Mouse (Mus musculus) liver, adult 2 months (tissue): ENCODE results near the gene Kif26b. TPM values are rescaled to one million over a fixed set of nuclear protein-coding genes. Genes with fewer than 3 reads are reported as not detected.

Experiments used
- DNase-seq: peaks from one replicate; pipeline ENCODE4 v3.0.0-alpha.2; 2011; ENCODE audit warnings: low read depth, low spot score; ENCODE audit errors: extremely low read depth
- H3K27ac ChIP-seq: fragments of 200-500 bp; replicated peaks from 2 replicates; pipeline ENCODE4 v1.5.1; 2012; ENCODE audit warnings: low read depth, mild to moderate bottlenecking, control low read depth, inconsistent platforms, low read length; ENCODE audit not compliant: insufficient read depth
- H3K27me3 ChIP-seq: fragments of 200-500 bp; 2 replicates; pipeline ENCODE4 v1.6.1; 2012; ENCODE audit warnings: mild to moderate bottlenecking, moderate library complexity, low read length, inconsistent platforms; ENCODE audit not compliant: control insufficient read depth, insufficient read depth
- H3K36me3 ChIP-seq: fragments of 200-500 bp; 2 replicates; pipeline ENCODE4 v1.6.1; 2012; ENCODE audit warnings: low read length, inconsistent platforms; ENCODE audit not compliant: control insufficient read depth, insufficient read depth
- H3K4me1 ChIP-seq: fragments of 200-500 bp; 2 replicates; pipeline ENCODE4 v1.6.1; 2011; ENCODE audit warnings: low read length; ENCODE audit not compliant: control insufficient read depth, insufficient read depth
- H3K4me3 ChIP-seq: fragments of 200-500 bp; 2 replicates; pipeline ENCODE4 v1.5.1; 2011; ENCODE audit warnings: low read depth, mild to moderate bottlenecking, control low read depth, low read length, moderate library complexity; ENCODE audit not compliant: insufficient read depth
- H3K79me2 ChIP-seq: fragments of 200-500 bp; 2 replicates; pipeline ENCODE4 v1.6.1; 2012; ENCODE audit warnings: inconsistent platforms, mild to moderate bottlenecking, low read length, moderate library complexity; ENCODE audit not compliant: control insufficient read depth, insufficient read depth
- H3K9ac ChIP-seq: fragments of 200-500 bp; 2 replicates; pipeline ENCODE4 v1.6.1; 2012; ENCODE audit warnings: low read depth, mild to moderate bottlenecking, control low read depth, inconsistent platforms, low read length
- CTCF ChIP-seq: fragments of 200-500 bp; IDR thresholded peaks from 2 replicates; pipeline ENCODE4 v1.5.1; 2011; ENCODE audit warnings: low read depth, low read length, control low read depth
- POLR2A ChIP-seq: fragments of 200-500 bp; IDR thresholded peaks from 2 replicates; pipeline ENCODE4 v1.6.1; 2011; ENCODE audit warnings: low read length, control low read depth; ENCODE audit not compliant: insufficient read depth; ENCODE audit errors: extremely low read depth
- WGBS: fragments of 180-500 bp; shearing (Covaris S2); methylation state at CpG from one replicate; pipeline ENCODE4 v1.1.7; 2018; 5-methylcytosine and 5-hydroxymethylcytosine counted together
- polyA plus RNA-seq: library from polyadenylated mRNA; depleted of rRNA; stranded (reverse); fragments of >200 nt; gene quantifications from 2 replicates; pipeline ENCODE4 v1.2.3, GENCODE M21; 2012; rRNA removed
- total RNA-seq: library from RNA; depleted of rRNA; stranded (reverse); fragments of >200 nt; gene quantifications from 2 replicates; pipeline ENCODE4 v1.2.3, GENCODE M21; 2014; rRNA removed

Kif26b gene
- total RNA-seq (0.27 and 0.28 TPM in 2 replicates), polyA plus RNA-seq (0.10 and 0.15 TPM in 2 replicates)

- under 1% methylated on average over 92 of the region's 92 CpGs for WGBS
- Histone ChIP-seq H3K9ac (peak within 1 kb of the TSS; percentile 38), H3K27ac (no peak within 1 kb of the TSS), H3K79me2 (no peaks in the 10 kb centered on the region), H3K27me3 (peaks cover 20% of the 10 kb centered on the region), H3K4me3 (peak within 1 kb of the TSS; percentile 37; the same call in 1 of the 2 replicates), H3K4me1 (peaks cover 5% of the 10 kb centered on the region; the same call in 1 of the 2 replicates), H3K36me3 (no peaks in the 10 kb centered on the region)
- peak; percentile 37 for DNase-seq
- TF ChIP-seq POLR2A (0 out of 2 replicates have a peak, but pooled peaks have one; percentile 13), CTCF (no peak)
Measured at GRCm38 (mm10) chr1:178528431-178529351, at the start of gene Kif26b. Gene Kif26b (plus strand): TSS chr1:178529125.

- DNase-seq: no peak
- H3K27me3 ChIP-seq: no peaks in the 10 kb centered on the region
- TF ChIP-seq CTCF (no peak), POLR2A (no peak)
- H3K27ac ChIP-seq: no peak overlapping the region
- H3K36me3 ChIP-seq: no peaks in the 10 kb centered on the region
- H3K9ac ChIP-seq: no peak overlapping the region
- H3K4me1 ChIP-seq: no peaks in the 10 kb centered on the region
- H3K4me3 ChIP-seq: no peak overlapping the region
- H3K79me2 ChIP-seq: no peaks in the 10 kb centered on the region
Measured at GRCm38 (mm10) chr1:178483854-178484253, 45.1 kb upstream of the Kif26b start.

- TF ChIP-seq POLR2A (no peak), CTCF (no peak)
- Histone ChIP-seq H3K36me3 (no peaks in the 10 kb centered on the region), H3K79me2 (no peaks in the 10 kb centered on the region), H3K4me1 (no peaks in the 10 kb centered on the region), H3K27ac (no peak overlapping the region), H3K4me3 (no peak overlapping the region), H3K9ac (no peak overlapping the region), H3K27me3 (no peaks in the 10 kb centered on the region)
- 83% methylated on average over 5 of the region's 5 CpGs for WGBS
- DNase-seq: no peak
Measured at GRCm38 (mm10) chr1:178485138-178485867, 43.6 kb upstream of the Kif26b start.

GRCm38 (mm10) chr1:178485868-178486220 is 43.1 kb upstream of the Kif26b start:
- no peak for DNase-seq
- no peaks in the 10 kb centered on the region for H3K36me3 ChIP-seq
- no peaks in the 10 kb centered on the region for H3K27me3 ChIP-seq
- 82% methylated on average over 5 of the region's 5 CpGs for WGBS
- no peak overlapping the region for H3K27ac ChIP-seq
- no peak overlapping the region for H3K9ac ChIP-seq
- no peaks in the 10 kb centered on the region for H3K79me2 ChIP-seq
- TF ChIP-seq CTCF: no peak
- no peak for TF ChIP-seq POLR2A
- H3K4me1 ChIP-seq: no peaks in the 10 kb centered on the region
- H3K4me3 ChIP-seq: no peak overlapping the region

GRCm38 (mm10) chr1:178486828-178487227 is 42.1 kb upstream of the Kif26b start:
- no peaks in the 10 kb centered on the region for H3K4me1 ChIP-seq
- no peaks in the 10 kb centered on the region for H3K36me3 ChIP-seq
- no peaks in the 10 kb centered on the region for H3K79me2 ChIP-seq
- H3K27ac ChIP-seq: no peak overlapping the region
- no peak for TF ChIP-seq CTCF
- WGBS: 90% methylated on average over 5 of the region's 5 CpGs
- no peak overlapping the region for H3K4me3 ChIP-seq
- no peak for DNase-seq
- H3K9ac ChIP-seq: no peak overlapping the region
- H3K27me3 ChIP-seq: no peaks in the 10 kb centered on the region
